In the genomic region with DNA sequence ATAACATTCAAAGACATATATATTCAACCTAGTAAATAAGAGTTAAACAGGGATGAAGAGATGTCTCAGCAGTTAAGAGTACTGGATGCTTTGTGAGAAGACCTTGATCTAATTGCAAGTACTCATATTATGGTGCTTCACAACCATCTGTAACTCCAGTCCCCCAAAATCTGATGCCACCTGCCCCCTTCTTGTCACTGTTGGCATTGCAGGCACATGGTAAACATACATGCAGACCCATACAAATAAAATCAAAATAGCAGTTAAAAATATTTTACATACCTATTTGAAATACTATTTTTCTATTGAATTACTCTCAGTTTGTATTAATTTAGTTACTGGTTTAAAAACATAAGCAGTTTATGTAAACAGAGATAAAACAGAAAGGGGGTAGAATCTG, we compare ENCODE assay signal across 25 mouse cellular contexts.
DNase-seq lines count a peak whose midpoint lies in the region; ATAC-seq and TF ChIP-seq lines count a peak whose summit lies in the region.
"Had no signal": no experiment of that assay in that cellular context is flagged by ENCODE, and none has a peak within 500 bp of the region (broad histone marks: within the 10 kb centered on the region; RNA-seq: fewer than 3 reads in every experiment).

No protein-coding gene starts in this region.

- no peak overlapping the region for H3K9ac ChIP-seq in midbrain, postnatal 0 days (replicated peaks; ENCODE audit: low read length, poor library complexity, severe bottlenecking)
- H3K9ac ChIP-seq in midbrain, embryonic 15.5 days, result no peak overlapping the region
- H3K9ac ChIP-seq: hindbrain, embryonic 13.5 days; midbrain, embryonic 12.5 days had no signal

- intact Hi-C loops in left cerebral cortex, adult 2 months (cut with DNase I), result no loop called here

- H3K4me1 ChIP-seq in midbrain, postnatal 0 days (ENCODE audit: insufficient read depth, low read length), result no peaks in the 10 kb centered on the region
- peaks cover 7% of the 10 kb centered on the region; the same call in 1 of the 2 replicates for H3K4me1 ChIP-seq in midbrain, embryonic 15.5 days

- DNase-seq in left cerebral cortex, adult 2 months (ENCODE audit: extremely low spot score in 1 of 2, low spot score in 2 of 2), result no peak
- no peak for DNase-seq in left cerebral cortex, adult 8-10 months (ENCODE audit: low spot score in 2 of 2)
- no peak for DNase-seq in midbrain, postnatal 0 days (ENCODE audit: low spot score)
- peak; percentile 44 for DNase-seq in R1 (ENCODE audit: low read depth, low spot score)
- DNase-seq in urinary bladder, postnatal 25 days (ENCODE audit: low spot score), result no peak
- DNase-seq: adrenal gland, adult 2 months; B cell, adult 2 months; cerebellum, adult 8-10 months; cerebellum, postnatal 25 days; gastrocnemius, postnatal 36 days; heart, adult 18-20 months; heart, postnatal 36 days; kidney, adult 11 months; kidney, postnatal 25 days; layer of hippocampus, postnatal 36 days; lung, adult 2 months; lung, postnatal 36 days; thymus, adult 2 months; thymus, postnatal 4 days had no signal

- no peak for ATAC-seq in midbrain, postnatal 0 days (ENCODE audit: low FRiP score)
- ATAC-seq in midbrain, embryonic 15.5 days (replicated peaks), result no peak
- ATAC-seq: activated CD4-positive, CD25-positive, alpha-beta regulatory T cell, adult 4 months; forebrain, embryonic 14.5 days had no signal

- no peak overlapping the region for H3K4me2 ChIP-seq in midbrain, postnatal 0 days (ENCODE audit: low read depth, low read length, poor library complexity, severe bottlenecking)
- no peak overlapping the region for H3K4me2 ChIP-seq in midbrain, embryonic 15.5 days
- H3K4me2 ChIP-seq: heart, embryonic 11.5 days; hindbrain, embryonic 13.5 days; midbrain, embryonic 12.5 days had no signal

- peak; percentile 11 for TF ChIP-seq CTCF in left cerebral cortex, adult 2 months (IDR thresholded peaks at IDR 0.05)
- peak; percentile 37; the same call in 1 of the 2 replicates for TF ChIP-seq CTCF in midbrain, postnatal 0 days (IDR thresholded peaks at IDR 0.05)

- H3K36me3 ChIP-seq in midbrain, postnatal 0 days (ENCODE audit: insufficient read depth, low read length), result no peaks in the 10 kb centered on the region
- H3K36me3 ChIP-seq in midbrain, embryonic 15.5 days (replicated peaks), result no peaks in the 10 kb centered on the region
- H3K36me3 ChIP-seq: hindbrain, embryonic 13.5 days; midbrain, embryonic 12.5 days had no signal

- no peaks in the 10 kb centered on the region for H3K9me3 ChIP-seq in midbrain, postnatal 0 days (ENCODE audit: low read length)
- H3K9me3 ChIP-seq in midbrain, embryonic 15.5 days, result no peaks in the 10 kb centered on the region
- H3K9me3 ChIP-seq: hindbrain, embryonic 13.5 days; midbrain, embryonic 12.5 days had no signal

- H3K27me3 ChIP-seq in midbrain, postnatal 0 days (ENCODE audit: insufficient read depth, low read length), result no peaks in the 10 kb centered on the region
- H3K27me3 ChIP-seq in midbrain, embryonic 15.5 days (replicated peaks), result no peaks in the 10 kb centered on the region
- H3K27me3 ChIP-seq: hindbrain, embryonic 13.5 days; midbrain, embryonic 12.5 days had no signal

- H3K27ac ChIP-seq in left cerebral cortex, adult 2 months, result no peak overlapping the region
- no peak overlapping the region for H3K27ac ChIP-seq in midbrain, postnatal 0 days (ENCODE audit: low read depth, low read length)
- H3K27ac ChIP-seq in midbrain, embryonic 15.5 days, result no peak overlapping the region
- H3K27ac ChIP-seq: hindbrain, embryonic 13.5 days; midbrain, embryonic 12.5 days had no signal

- no peak overlapping the region for H3K4me3 ChIP-seq in left cerebral cortex, adult 2 months
- H3K4me3 ChIP-seq in midbrain, postnatal 0 days (ENCODE audit: low read depth, low read length), result no peak overlapping the region
- no peak overlapping the region for H3K4me3 ChIP-seq in midbrain, embryonic 15.5 days
- H3K4me3 ChIP-seq: hindbrain, embryonic 13.5 days; midbrain, embryonic 12.5 days had no signal
